In genomic region chr6:54972111-54972928, GRCm38 (mm10) we compare ENCODE assay signal across 8 mouse cellular contexts. TPM values are rescaled to one million over a fixed set of nuclear protein-coding genes. Genes with fewer than 3 reads are reported as not detected.
DNase-seq lines count a peak whose midpoint lies in the region; ATAC-seq and TF ChIP-seq lines count a peak whose summit lies in the region.

Nod1 (minus strand) TSS chr6:54972612.

- no peaks in the 10 kb centered on the region for H3K36me3 ChIP-seq in forebrain, embryonic 15.5 days
- H3K36me3 ChIP-seq in liver, postnatal 0 days (replicated peaks; ENCODE audit: insufficient read depth, low read length): no peaks in the 10 kb centered on the region
- no peaks in the 10 kb centered on the region for H3K36me3 ChIP-seq in neural tube, embryonic 13.5 days
- H3K36me3 ChIP-seq in testis, adult 2 months (ENCODE audit: control insufficient read depth, insufficient read depth, low read length): no peaks in the 10 kb centered on the region

- no peaks in the 10 kb centered on the region for H3K9me3 ChIP-seq in forebrain, embryonic 15.5 days
- no peaks in the 10 kb centered on the region for H3K9me3 ChIP-seq in liver, postnatal 0 days (ENCODE audit: low read length)
- no peaks in the 10 kb centered on the region for H3K9me3 ChIP-seq in neural tube, embryonic 13.5 days

- peak; percentile 82 for ATAC-seq in CD4-positive, CD25-positive, alpha-beta regulatory T cell, adult 4 months
- ATAC-seq in forebrain, embryonic 15.5 days (replicated peaks): peak; percentile 88
- ATAC-seq in liver, postnatal 0 days: peak; percentile 80
- ATAC-seq in neural tube, embryonic 13.5 days (ENCODE audit: low read depth): peak; percentile 93

- H3K4me3 ChIP-seq in forebrain, embryonic 15.5 days: peak within 1 kb of the TSS; percentile 59
- peak within 1 kb of the TSS; percentile 56 for H3K4me3 ChIP-seq in liver, postnatal 0 days (ENCODE audit: low read depth, low read length)
- peak within 1 kb of the TSS; percentile 58 for H3K4me3 ChIP-seq in neural tube, embryonic 13.5 days
- peak within 1 kb of the TSS; percentile 75 for H3K4me3 ChIP-seq in testis, adult 2 months (ENCODE audit: control insufficient read depth, low read depth, low read length)

- 0 out of 2 replicates have a peak within 1 kb of the TSS, but pooled peaks have one; percentile 27 for H3K27ac ChIP-seq in forebrain, embryonic 15.5 days (replicated peaks)
- H3K27ac ChIP-seq in liver, postnatal 0 days (ENCODE audit: low read depth): peak within 1 kb of the TSS; percentile 71
- H3K27ac ChIP-seq in neural tube, embryonic 13.5 days (replicated peaks): 0 out of 2 replicates have a peak within 1 kb of the TSS, but pooled peaks have one; percentile 42
- H3K27ac ChIP-seq in testis, adult 2 months (ENCODE audit: control insufficient read depth, insufficient read depth, low read depth, low read length): no peak within 1 kb of the TSS; the same call in 1 of the 2 replicates

- intact Hi-C loops in heart, postnatal 14 days (cut with DNase I): loop anchor here (5.0 kb wide), 2 partner anchors 55 to 155 kb away; partner anchors contain the start of gene Znrf2

- peak within 1 kb of the TSS; percentile 63 for H3K9ac ChIP-seq in forebrain, embryonic 15.5 days (replicated peaks)
- H3K9ac ChIP-seq in liver, postnatal 0 days (replicated peaks): peak within 1 kb of the TSS; percentile 74
- H3K9ac ChIP-seq in neural tube, embryonic 13.5 days: peak within 1 kb of the TSS; percentile 72

- peaks cover 4% of the 10 kb centered on the region; the same call in 1 of the 2 replicates for H3K27me3 ChIP-seq in forebrain, embryonic 15.5 days
- no peaks in the 10 kb centered on the region for H3K27me3 ChIP-seq in liver, postnatal 0 days (ENCODE audit: insufficient read depth, low read length)
- peaks cover 40% of the 10 kb centered on the region for H3K27me3 ChIP-seq in neural tube, embryonic 13.5 days
- no peaks in the 10 kb centered on the region for H3K27me3 ChIP-seq in testis, adult 2 months (ENCODE audit: control insufficient read depth, insufficient read depth, low read length)

- no peak for TF ChIP-seq CTCF in liver, postnatal 0 days (IDR thresholded peaks at IDR 0.05; ENCODE audit: low read depth)
- TF ChIP-seq CTCF in testis, adult 2 months (IDR thresholded peaks at IDR 0.05; ENCODE audit: control insufficient read depth, insufficient read depth, insufficient replicate concordance, low read depth, low read length): no peak

- DNase-seq in cerebellum, adult 11 months: peak; percentile 32
- DNase-seq in heart, postnatal 14 days: peak; percentile 88 to 90
- no peak for DNase-seq in large intestine, adult 2 months (ENCODE audit: low read depth, low spot score)
- peak; percentile 65 for DNase-seq in liver, postnatal 0 days

- peaks cover 13% of the 10 kb centered on the region for H3K4me1 ChIP-seq in forebrain, embryonic 15.5 days
- peaks cover 5% of the 10 kb centered on the region; the same call in 1 of the 2 replicates for H3K4me1 ChIP-seq in liver, postnatal 0 days (ENCODE audit: insufficient read depth)
- H3K4me1 ChIP-seq in neural tube, embryonic 13.5 days (replicated peaks): peaks cover 15% of the 10 kb centered on the region
- no peaks in the 10 kb centered on the region; the same call in none of the 2 replicates for H3K4me1 ChIP-seq in testis, adult 2 months (ENCODE audit: control insufficient read depth, insufficient read depth, low read length)

- TF ChIP-seq POLR2A in testis, adult 2 months (IDR thresholded peaks at IDR 0.05; ENCODE audit: control insufficient read depth, low read depth, low read length): peak; percentile 34; the same call in 1 of the 2 replicates

- TF ChIP-seq EP300 in liver, postnatal 0 days (IDR thresholded peaks at IDR 0.05; ENCODE audit: low read depth): no peak

- WGBS in forebrain, embryonic 15.5 days: 2% methylated on average over 52 of the region's 53 CpGs
- 2% methylated on average over 49 of the region's 53 CpGs for WGBS in large intestine, adult 2 months
- 4% methylated on average over 52 of the region's 53 CpGs for WGBS in liver, postnatal 0 days (ENCODE audit: insufficient replicate concordance)
- WGBS in neural tube, embryonic 13.5 days: 3% methylated on average over 51 of the region's 53 CpGs

- peak within 1 kb of the TSS; percentile 84 for H3K4me2 ChIP-seq in forebrain, embryonic 15.5 days (replicated peaks)
- H3K4me2 ChIP-seq in liver, postnatal 0 days (ENCODE audit: low read depth, low read length): peak within 1 kb of the TSS; percentile 91
- H3K4me2 ChIP-seq in neural tube, embryonic 13.5 days: peak within 1 kb of the TSS; percentile 94

RNA-seq across cellular contexts. Expression of gene Nod1, which starts in this region (rescaled TPM):
- polyA plus RNA-seq in CD4-positive, CD25-positive, alpha-beta regulatory T cell, adult 4 months (2017; shearing (Covaris generic)): 10 to 100 TPM; 17.0 to 18.6 TPM
- polyA plus RNA-seq in forebrain, embryonic 15.5 days (2015; fragmentation: Nextera tagmentation; extraction: Ambion mirVana): 1.8 and 1.9 TPM in 2 replicates
- 10 to 100 TPM; 17.5 to 20.6 TPM for total RNA-seq in heart, postnatal 14 days (2021)
- polyA plus RNA-seq in large intestine, adult 2 months (2012; rRNA removed): 10.2 and 12.9 TPM in 2 replicates
- polyA plus RNA-seq in liver, postnatal 0 days (2015; fragmentation: Nextera tagmentation; extraction: Ambion mirVana): 2.7 and 3.3 TPM in 2 replicates
- 2.7 and 3.6 TPM in 2 replicates for polyA plus RNA-seq in neural tube, embryonic 13.5 days (2015; fragmentation: Nextera tagmentation; extraction: Ambion mirVana)
- 0.88 and 1.3 TPM in 2 replicates for polyA plus RNA-seq in testis, adult 2 months (2012; rRNA removed)
